Mouse (Mus musculus) hindbrain, postnatal 0 days (tissue): ENCODE results near the gene Gm20388. TPM values are rescaled to one million over a fixed set of nuclear protein-coding genes. Genes with fewer than 3 reads are reported as not detected.

ENCODE experiments used
- ATAC-seq: fragments of 200-750 bp; cut with Nextera tagmentation; 2 replicates; pipeline ENCODE4 v1.8.0; 2017; ENCODE audit warnings: mild to moderate bottlenecking, moderate TSS enrichment, moderate library complexity
- DNase-seq: peaks from one replicate; pipeline ENCODE4 v3.0.0-alpha.2; 2015; ENCODE audit warnings: low spot score
- H3K27ac ChIP-seq: fragments of 300-500 bp; sonication (generic); 2 replicates; pipeline ENCODE4 v1.5.1; 2014; ENCODE audit warnings: mild to moderate bottlenecking
- H3K27me3 ChIP-seq: fragments of 300-500 bp; sonication (generic); 2 replicates; pipeline ENCODE4 v1.6.1; 2014; ENCODE audit warnings: low read length, mixed read lengths; ENCODE audit not compliant: insufficient read depth
- H3K36me3 ChIP-seq: fragments of 300-500 bp; sonication (generic); 2 replicates; pipeline ENCODE4 v1.6.1; 2014; ENCODE audit warnings: low read length, mixed read lengths; ENCODE audit not compliant: insufficient read depth
- H3K4me1 ChIP-seq: fragments of 300-500 bp; sonication (generic); 2 replicates; pipeline ENCODE4 v1.6.1; 2014; ENCODE audit warnings: antibody characterized with exemption, low read length, mixed read lengths; ENCODE audit not compliant: insufficient read depth
- H3K4me2 ChIP-seq: fragments of 300-500 bp; sonication (generic); 2 replicates; pipeline ENCODE4 v1.6.1; 2014; ENCODE audit warnings: low read depth, mild to moderate bottlenecking, low read length, moderate library complexity, mixed read lengths
- H3K4me3 ChIP-seq: fragments of 300-500 bp; sonication (generic); 2 replicates; pipeline ENCODE4 v1.5.1; 2014; ENCODE audit warnings: low read length
- H3K9ac ChIP-seq: fragments of 300-500 bp; sonication (generic); replicated peaks from 2 replicates; pipeline ENCODE4 v1.6.1; 2014; ENCODE audit warnings: mild to moderate bottlenecking, low read length, moderate library complexity, mixed read lengths
- H3K9me3 ChIP-seq: fragments of 300-500 bp; sonication (generic); 2 replicates; pipeline ENCODE4 v1.6.1; 2016; ENCODE audit warnings: low read length, mixed read lengths
- CTCF ChIP-seq: IDR thresholded peaks from 2 replicates; pipeline ENCODE4 v1.5.1; 2016; ENCODE audit warnings: antibody characterized with exemption, control low read depth, low read depth
- WGBS: fragments of 180-500 bp; shearing (Covaris S2); extraction: QIAGEN DNeasy Blood & Tissue Kit; methylation state at CpG from one replicate; pipeline ENCODE4 v1.1.7; 2014; 5-methylcytosine and 5-hydroxymethylcytosine counted together
- polyA plus RNA-seq: library from polyadenylated mRNA; unstranded; fragments of >200 nt; fragmentation: Nextera tagmentation; extraction: Ambion mirVana; gene quantifications from 2 replicates; pipeline ENCODE4 v1.2.1, GENCODE M21; 2015
- total RNA-seq: library from RNA; depleted of rRNA; stranded (reverse); fragments of >200 nt; gene quantifications from 2 replicates; pipeline ENCODE4 v1.2.3, GENCODE M21; 2014

The Gm20388 gene
- total and polyA plus RNA-seq, 2 experiments from 2014 or later: 71.3 TPM; not detected in 1

DNA sequence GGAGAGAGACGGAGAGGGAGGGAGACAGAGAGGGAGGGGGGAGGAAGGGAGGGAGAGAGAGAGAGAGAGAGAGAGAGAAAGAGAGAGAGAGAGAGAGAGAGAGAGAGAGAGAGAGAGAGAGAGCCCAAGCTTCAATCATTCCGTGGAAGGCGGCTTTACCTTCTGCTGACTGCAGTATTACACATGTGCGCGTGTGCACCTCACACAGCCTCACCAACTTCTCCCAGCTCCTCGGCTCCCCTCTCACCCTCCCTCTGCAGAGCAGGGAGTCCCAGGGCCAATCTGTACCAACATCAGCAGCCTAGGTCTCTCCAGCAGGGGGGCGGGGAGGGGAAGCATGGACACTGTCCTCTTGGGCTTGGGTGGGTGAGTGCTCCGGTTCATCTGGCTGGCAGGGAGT is 2452.3 kb downstream of the Gm20388 start:
- ATAC-seq: 0 out of 2 replicates have a peak, but pooled peaks have one; percentile 31
- no peak for DNase-seq
- H3K9ac ChIP-seq: no peak overlapping the region
- TF ChIP-seq CTCF: no peak
- no peaks in the 10 kb centered on the region for H3K36me3 ChIP-seq
- no peak overlapping the region for H3K27ac ChIP-seq
- no peaks in the 10 kb centered on the region for H3K9me3 ChIP-seq
- H3K27me3 ChIP-seq: no peaks in the 10 kb centered on the region
- no peaks in the 10 kb centered on the region for H3K4me1 ChIP-seq
- H3K4me2 ChIP-seq: no peak overlapping the region
- H3K4me3 ChIP-seq: no peak overlapping the region
- WGBS: 39% methylated on average over 8 of the region's 8 CpGs

DNA sequence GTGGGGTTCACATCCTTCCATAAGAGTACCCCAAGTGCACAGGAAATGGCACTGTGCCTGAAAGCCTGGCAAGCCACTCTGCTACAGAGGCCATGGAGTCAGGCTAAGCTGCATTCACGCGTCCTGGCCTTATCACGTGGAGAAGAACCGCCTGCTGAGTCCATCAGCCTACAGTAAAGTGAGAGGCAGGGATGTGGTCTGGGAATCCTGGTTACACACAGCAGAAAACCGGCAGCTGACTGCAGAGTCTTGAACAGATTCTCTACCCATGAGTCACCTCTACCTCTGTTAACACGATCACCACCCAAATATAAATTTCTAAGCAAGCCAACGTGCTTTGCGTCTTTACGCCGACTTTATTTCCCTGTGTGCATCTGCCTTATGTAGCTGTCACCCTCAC is 2457.9 kb downstream of the Gm20388 start:
- Histone ChIP-seq H3K9ac (no peak overlapping the region), H3K9me3 (no peaks in the 10 kb centered on the region), H3K4me1 (no peaks in the 10 kb centered on the region), H3K36me3 (no peaks in the 10 kb centered on the region), H3K4me2 (no peak overlapping the region), H3K27ac (no peak overlapping the region), H3K4me3 (no peak overlapping the region), H3K27me3 (no peaks in the 10 kb centered on the region)
- 78% methylated on average over 10 of the region's 10 CpGs for WGBS
- ATAC-seq: no peak
- DNase-seq: no peak
- TF ChIP-seq CTCF: no peak

DNA sequence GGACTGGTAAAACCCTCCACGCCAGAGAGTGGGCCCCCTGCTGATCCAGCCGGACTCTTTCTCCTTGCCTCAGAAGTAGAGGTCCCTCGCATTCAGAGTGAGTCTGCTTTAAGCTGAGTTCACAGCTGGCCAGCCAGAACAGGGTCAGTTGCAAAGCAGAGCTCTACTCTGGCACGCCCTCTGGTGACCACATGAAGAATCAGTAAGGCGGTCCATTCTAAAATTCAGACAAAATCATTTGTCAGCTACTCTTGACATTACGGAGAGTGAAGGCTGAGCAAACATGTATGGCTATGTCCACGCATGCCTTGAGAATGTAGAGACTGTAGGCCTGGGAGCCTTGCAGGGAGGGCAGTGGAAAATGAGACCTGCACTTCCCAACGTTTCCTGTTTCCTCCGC is 2459.0 kb downstream of the Gm20388 start:
- Histone ChIP-seq H3K4me1 (no peaks in the 10 kb centered on the region), H3K36me3 (no peaks in the 10 kb centered on the region), H3K27ac (no peak overlapping the region), H3K9ac (no peak overlapping the region), H3K27me3 (no peaks in the 10 kb centered on the region), H3K4me3 (no peak overlapping the region), H3K9me3 (no peaks in the 10 kb centered on the region), H3K4me2 (no peak overlapping the region)
- peak; percentile 76 for ATAC-seq
- 15% methylated on average over 9 of the region's 9 CpGs for WGBS
- DNase-seq: peak; percentile 83
- peak; percentile 92 for TF ChIP-seq CTCF

DNA sequence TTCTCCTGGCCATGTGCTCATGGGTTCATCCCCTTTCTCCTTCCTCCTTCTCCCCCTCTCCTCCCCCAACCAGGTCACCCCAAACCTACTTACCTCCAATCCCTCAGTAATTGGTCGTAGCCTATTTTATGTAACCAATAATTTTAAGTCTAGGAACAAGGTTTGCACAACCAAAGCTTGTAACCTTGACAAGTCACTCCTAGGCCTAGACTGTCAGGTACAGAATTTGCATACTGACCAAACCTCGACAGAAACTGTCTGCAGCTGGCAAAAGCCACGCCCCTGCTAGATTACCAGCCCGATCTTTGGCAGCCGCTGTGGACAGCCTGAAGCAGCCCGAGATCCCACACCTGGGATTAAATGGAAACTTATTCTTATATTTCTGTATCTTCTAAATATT is 2461.1 kb downstream of the Gm20388 start:
- no peak for ATAC-seq
- no peak overlapping the region for H3K9ac ChIP-seq
- no peak for TF ChIP-seq CTCF
- H3K4me3 ChIP-seq: no peak overlapping the region
- no peak for DNase-seq
- H3K27ac ChIP-seq: no peak overlapping the region
- H3K4me2 ChIP-seq: no peak overlapping the region
- no peaks in the 10 kb centered on the region for H3K27me3 ChIP-seq
- no peaks in the 10 kb centered on the region; the same call in 1 of the 2 replicates for H3K4me1 ChIP-seq
- no peaks in the 10 kb centered on the region for H3K36me3 ChIP-seq
- 68% methylated on average over 6 of the region's 6 CpGs for WGBS
- H3K9me3 ChIP-seq: no peaks in the 10 kb centered on the region

DNA sequence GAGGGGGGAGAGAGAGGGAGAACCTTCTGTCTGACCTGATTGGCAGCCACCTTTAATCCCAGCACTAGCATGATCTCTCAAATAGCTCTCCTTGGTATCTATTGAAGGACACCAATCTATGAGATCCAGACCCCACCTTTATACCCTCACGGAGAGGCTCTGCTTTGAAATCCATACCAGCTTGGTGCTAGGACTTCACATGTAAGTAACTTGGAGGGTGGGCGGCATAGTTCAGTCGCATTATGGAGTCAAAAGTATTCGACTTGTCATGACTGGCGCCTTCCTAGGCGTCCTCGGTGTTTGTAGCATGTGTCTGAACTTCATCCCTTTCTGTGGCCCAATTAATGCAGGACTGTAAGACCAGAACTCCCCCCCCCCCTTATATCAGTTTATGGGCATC is 2464.7 kb downstream of the Gm20388 start:
- Histone ChIP-seq H3K4me2 (peak overlapping the region; percentile 51), H3K9ac (no peak overlapping the region), H3K9me3 (no peaks in the 10 kb centered on the region), H3K27me3 (no peaks in the 10 kb centered on the region), H3K4me1 (peaks cover 7% of the 10 kb centered on the region), H3K27ac (no peak overlapping the region), H3K36me3 (no peaks in the 10 kb centered on the region), H3K4me3 (no peak overlapping the region)
- 95% methylated on average over 7 of the region's 7 CpGs for WGBS
- DNase-seq: no peak
- no peak for ATAC-seq
- no peak for TF ChIP-seq CTCF

DNA sequence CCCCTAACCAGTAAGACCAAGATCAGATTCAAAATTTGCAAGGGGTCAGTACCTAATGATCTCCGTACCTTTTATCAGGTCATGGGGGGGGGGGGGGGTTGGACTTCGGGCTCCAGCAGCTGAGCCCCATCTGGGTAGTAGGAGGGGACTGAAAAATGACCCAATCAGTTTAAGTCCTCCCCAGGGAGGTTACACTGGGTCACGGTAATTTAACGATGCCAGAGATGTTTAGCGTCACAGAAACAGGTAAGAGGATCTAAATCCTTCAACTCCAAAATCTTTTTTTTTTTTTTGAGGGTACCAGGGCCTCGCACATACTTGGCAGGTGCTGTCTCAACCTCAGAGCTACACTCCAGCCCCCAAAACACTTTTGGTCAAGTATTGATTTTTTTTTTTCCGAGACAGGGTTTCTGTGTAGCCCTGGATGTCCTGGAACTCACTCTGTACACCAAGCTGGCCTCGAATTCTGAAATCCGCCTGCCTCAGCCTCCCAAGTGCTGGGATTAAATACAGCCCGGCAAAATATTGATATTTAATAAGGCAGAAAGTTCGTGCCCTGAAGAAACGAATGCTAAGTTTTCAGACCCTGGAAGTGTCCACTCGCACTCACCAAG is 2465.2 kb downstream of the Gm20388 start:
- TF ChIP-seq CTCF: no peak
- 26% methylated on average over 13 of the region's 13 CpGs for WGBS

More for the DNA sequence above, 2465.2 kb downstream of the Gm20388 start:
- ATAC-seq: peak; percentile 56
- Histone ChIP-seq H3K9me3 (no peaks in the 10 kb centered on the region), H3K4me1 (peaks cover 7% of the 10 kb centered on the region), H3K4me2 (peak overlapping the region; percentile 51), H3K4me3 (peak overlapping the region; percentile 99), H3K36me3 (no peaks in the 10 kb centered on the region), H3K27me3 (no peaks in the 10 kb centered on the region), H3K9ac (0 out of 2 replicates have a peak overlapping the region, but pooled peaks have one; percentile 37), H3K27ac (peak overlapping the region; percentile 68)
- DNase-seq: no peak
